Mouse (Mus musculus) hindbrain, embryonic 14.5 days (tissue): ENCODE results near the gene Fuom. TPM values are rescaled to one million over a fixed set of nuclear protein-coding genes. Genes with fewer than 3 reads are reported as not detected.

Source experiments
- ATAC-seq: fragments of 200-750 bp; cut with Nextera tagmentation; 2 replicates; pipeline ENCODE4 v1.8.0; 2017; ENCODE audit warnings: moderate number of reproducible peaks, mild to moderate bottlenecking, moderate TSS enrichment, moderate library complexity; ENCODE audit not compliant: low FRiP score
- DNase-seq: peaks from one replicate; pipeline ENCODE4 v3.0.0-alpha.2; 2015; ENCODE audit warnings: low spot score
- H3K27ac ChIP-seq: fragments of 300-500 bp; sonication (generic); 2 replicates; pipeline ENCODE4 v1.5.1; 2014; ENCODE audit warnings: mild to moderate bottlenecking, moderate library complexity
- H3K27me3 ChIP-seq: fragments of 300-500 bp; sonication (generic); 2 replicates; pipeline ENCODE4 v1.6.1; 2014; ENCODE audit warnings: mild to moderate bottlenecking, low read length, mixed read lengths; ENCODE audit not compliant: control insufficient read depth, insufficient read depth
- H3K36me3 ChIP-seq: fragments of 300-500 bp; sonication (generic); replicated peaks from 2 replicates; pipeline ENCODE4 v1.6.1; 2014; ENCODE audit not compliant: control insufficient read depth, insufficient read depth
- H3K4me1 ChIP-seq: fragments of 300-500 bp; sonication (generic); replicated peaks from 2 replicates; pipeline ENCODE4 v1.6.1; 2014; ENCODE audit warnings: antibody characterized with exemption, low read length, mixed read lengths; ENCODE audit not compliant: control insufficient read depth, insufficient read depth
- H3K4me2 ChIP-seq: fragments of 300-500 bp; sonication (generic); replicated peaks from 2 replicates; pipeline ENCODE4 v1.6.1; 2014; ENCODE audit warnings: mild to moderate bottlenecking, moderate library complexity
- H3K4me3 ChIP-seq: fragments of 300-500 bp; sonication (generic); replicated peaks from 2 replicates; pipeline ENCODE4 v1.5.1; 2014; ENCODE audit warnings: mild to moderate bottlenecking, low read length
- H3K9ac ChIP-seq: fragments of 300-500 bp; sonication (generic); 2 replicates; pipeline ENCODE4 v1.6.1; 2014
- H3K9me3 ChIP-seq: fragments of 300-500 bp; sonication (generic); 2 replicates; pipeline ENCODE4 v1.6.1; 2016; ENCODE audit warnings: low read length; ENCODE audit not compliant: control insufficient read depth
- WGBS: fragments of 180-500 bp; shearing (Covaris S2); extraction: QIAGEN DNeasy Blood & Tissue Kit; methylation state at CpG from one replicate; pipeline ENCODE4 v1.1.7; 2014; 5-methylcytosine and 5-hydroxymethylcytosine counted together
- polyA plus RNA-seq: library from polyadenylated mRNA; unstranded; fragments of >200 nt; fragmentation: Nextera tagmentation; extraction: Ambion mirVana; gene quantifications from 2 replicates; pipeline ENCODE4 v1.2.1, GENCODE M21; 2014

The Fuom gene
- polyA plus RNA-seq, 1 experiment from 2014 or later: 40.0 TPM

DNA sequence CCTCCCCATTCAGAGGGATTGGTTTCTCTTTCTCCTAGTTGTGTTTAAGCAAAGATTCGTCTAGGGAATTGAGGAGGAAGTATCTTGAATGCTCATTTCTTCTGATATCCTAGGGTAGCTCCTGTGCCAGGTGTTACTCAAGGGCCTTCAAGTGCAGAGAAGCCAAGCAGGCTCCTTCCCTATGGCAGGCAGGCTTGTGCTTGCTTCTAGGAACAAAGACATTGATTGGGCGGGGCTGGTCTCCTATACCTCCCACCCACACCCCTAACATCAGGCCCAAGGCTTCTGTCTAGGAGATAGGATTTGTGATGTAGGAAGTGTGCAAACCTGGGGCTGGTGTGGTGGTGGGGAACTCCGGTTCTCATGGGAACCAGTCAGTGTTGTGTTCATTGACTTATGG, 24.7 kb upstream of the Fuom start:
- 92% methylated on average over 3 of the region's 3 CpGs for WGBS
- Histone ChIP-seq H3K4me1 (peaks cover 9% of the 10 kb centered on the region; the same call in 1 of the 2 replicates), H3K4me2 (no peak overlapping the region), H3K36me3 (no peaks in the 10 kb centered on the region), H3K4me3 (no peak overlapping the region), H3K27me3 (no peaks in the 10 kb centered on the region), H3K27ac (no peak overlapping the region), H3K9ac (no peak overlapping the region), H3K9me3 (no peaks in the 10 kb centered on the region)
- DNase-seq: no peak
- no peak for ATAC-seq

DNA sequence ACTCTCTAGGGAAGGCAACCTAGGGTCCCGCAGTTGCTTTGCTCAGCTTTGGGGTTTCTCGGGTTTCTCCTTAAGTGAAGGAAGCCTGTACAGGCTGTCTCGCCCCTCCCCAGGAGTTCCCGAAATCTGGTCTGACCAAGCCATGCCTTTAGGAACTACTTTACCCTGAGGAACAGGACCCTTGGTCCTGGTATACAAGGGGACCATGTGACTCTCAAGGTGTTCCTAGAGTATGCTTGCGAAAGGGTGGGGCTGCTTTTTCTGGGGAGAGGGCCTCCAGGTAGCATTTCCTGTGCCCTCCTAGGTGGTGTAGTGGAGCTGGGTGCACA, 23.7 kb upstream of the Fuom start:
- Histone ChIP-seq H3K27ac (0 out of 2 replicates have a peak overlapping the region, but pooled peaks have one; percentile 29), H3K9me3 (no peaks in the 10 kb centered on the region), H3K27me3 (no peaks in the 10 kb centered on the region), H3K4me1 (peaks cover 9% of the 10 kb centered on the region; the same call in 1 of the 2 replicates), H3K4me3 (peak overlapping the region; percentile 75), H3K4me2 (peak overlapping the region; percentile 90), H3K36me3 (no peaks in the 10 kb centered on the region), H3K9ac (peak overlapping the region; percentile 76)
- DNase-seq (no peak), ATAC-seq (0 out of 2 replicates have a peak, but pooled peaks have one; percentile 15)
- 9% methylated on average over 5 of the region's 5 CpGs for WGBS

GRCm38 (mm10) chr7:140125278-140126021, 23.2 kb upstream of the Fuom start:
- H3K36me3 ChIP-seq: no peaks in the 10 kb centered on the region
- WGBS: 2% methylated on average over 38 of the region's 40 CpGs
- peaks cover 9% of the 10 kb centered on the region; the same call in 1 of the 2 replicates for H3K4me1 ChIP-seq
- no peaks in the 10 kb centered on the region for H3K9me3 ChIP-seq
- DNase-seq (peak; percentile 84), ATAC-seq (peak; percentile 96)
- H3K27me3 ChIP-seq: no peaks in the 10 kb centered on the region
- H3K4me3 ChIP-seq: peak overlapping the region; percentile 75
- H3K9ac ChIP-seq: peak overlapping the region; percentile 76
- H3K4me2 ChIP-seq: peak overlapping the region; percentile 90
- H3K27ac ChIP-seq: peak overlapping the region; percentile 29; the same call in 1 of the 2 replicates

DNA sequence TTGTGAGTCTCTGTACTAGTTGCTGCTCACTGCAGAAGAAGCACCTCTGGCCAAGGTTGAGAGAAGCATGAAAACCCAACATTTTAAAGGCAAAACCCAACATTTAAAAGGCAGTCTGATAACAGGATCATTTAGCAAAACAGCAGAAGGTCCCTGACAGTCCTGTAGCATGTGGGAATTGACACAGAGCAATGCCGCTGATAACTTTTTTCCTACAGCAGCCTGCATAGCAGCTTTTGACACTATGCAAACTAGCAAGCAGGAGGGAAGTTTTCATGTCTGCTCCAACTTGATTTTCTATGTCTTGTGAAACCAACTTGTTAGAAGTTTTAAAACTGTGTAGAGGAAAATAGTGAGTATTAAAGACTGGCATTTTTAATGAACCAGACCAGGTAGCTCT, 22.1 kb upstream of the Fuom start:
- Histone ChIP-seq H3K4me2 (no peak overlapping the region), H3K9me3 (no peaks in the 10 kb centered on the region), H3K27ac (no peak overlapping the region), H3K27me3 (no peaks in the 10 kb centered on the region), H3K9ac (no peak overlapping the region), H3K4me1 (peaks cover 9% of the 10 kb centered on the region; the same call in 1 of the 2 replicates), H3K4me3 (no peak overlapping the region), H3K36me3 (no peaks in the 10 kb centered on the region)
- 95% methylated on average over 1 of the region's 1 CpGs for WGBS
- DNase-seq (no peak), ATAC-seq (no peak)

GRCm38 (mm10) chr7:140122765-140123164, 20.5 kb upstream of the Fuom start:
- Histone ChIP-seq H3K36me3 (no peaks in the 10 kb centered on the region), H3K27me3 (no peaks in the 10 kb centered on the region), H3K9me3 (no peaks in the 10 kb centered on the region), H3K4me2 (no peak overlapping the region), H3K9ac (no peak overlapping the region), H3K4me3 (no peak overlapping the region), H3K4me1 (peaks cover 9% of the 10 kb centered on the region; the same call in 1 of the 2 replicates), H3K27ac (no peak overlapping the region)
- DNase-seq (no peak), ATAC-seq (no peak)
- WGBS: 43% methylated on average over 4 of the region's 4 CpGs

DNA sequence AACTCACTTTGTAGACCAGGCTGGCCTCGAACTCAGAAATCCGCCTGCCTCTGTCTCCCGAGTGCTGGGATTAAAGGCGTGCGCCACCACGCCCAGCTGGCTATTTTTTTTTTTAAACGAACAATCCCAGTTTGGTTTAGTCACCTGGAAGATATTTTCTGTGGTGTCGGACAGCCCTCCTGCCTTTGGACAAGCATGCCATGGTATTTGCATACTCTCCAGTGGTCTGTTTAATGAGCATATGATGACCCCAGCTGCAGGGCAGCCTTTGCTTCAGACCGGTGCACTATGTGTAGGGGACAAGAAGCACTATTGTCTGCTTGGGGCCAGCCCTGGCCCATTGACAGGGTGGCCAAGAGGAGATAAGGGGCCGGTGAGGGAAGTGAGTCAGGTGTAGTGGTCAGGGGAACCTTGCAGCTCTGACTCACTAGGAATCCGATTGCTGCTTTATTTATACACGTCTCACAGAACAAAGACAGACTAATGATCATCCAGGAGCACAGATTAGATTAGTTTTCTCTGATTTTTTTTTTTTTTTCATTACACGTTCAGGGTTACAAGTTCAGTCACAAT, 19.2 kb upstream of the Fuom start:
- Histone ChIP-seq H3K4me2 (no peak overlapping the region), H3K9me3 (no peaks in the 10 kb centered on the region), H3K36me3 (no peaks in the 10 kb centered on the region), H3K4me3 (no peak overlapping the region), H3K9ac (no peak overlapping the region), H3K27ac (no peak overlapping the region), H3K27me3 (no peaks in the 10 kb centered on the region), H3K4me1 (peaks cover 16% of the 10 kb centered on the region)
- ATAC-seq (no peak), DNase-seq (no peak)
- WGBS: 67% methylated on average over 13 of the region's 13 CpGs

DNA sequence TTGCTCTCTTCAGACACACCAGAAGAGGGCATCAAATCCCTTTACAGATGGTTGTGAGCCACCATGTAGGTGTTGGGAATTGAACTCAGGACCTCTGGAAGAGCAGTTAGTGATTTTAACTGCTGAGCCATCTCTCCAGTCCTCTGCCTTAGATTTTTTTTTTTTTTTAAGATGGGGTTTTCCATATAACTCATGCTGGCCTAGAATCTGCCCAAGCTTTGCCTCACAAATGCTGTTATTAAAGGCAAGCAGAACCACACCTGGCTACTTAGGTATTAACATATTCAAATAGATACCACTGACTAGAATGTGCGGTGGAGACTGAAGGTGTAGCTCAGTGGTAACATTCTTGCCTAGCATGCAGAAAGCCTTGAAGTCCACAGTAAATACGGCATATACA, 18.2 kb upstream of the Fuom start:
- DNase-seq (no peak), ATAC-seq (no peak)
- Histone ChIP-seq H3K36me3 (no peaks in the 10 kb centered on the region), H3K27me3 (no peaks in the 10 kb centered on the region), H3K4me3 (no peak overlapping the region), H3K9ac (no peak overlapping the region), H3K27ac (no peak overlapping the region), H3K4me1 (peaks cover 12% of the 10 kb centered on the region; the same call in 1 of the 2 replicates), H3K4me2 (no peak overlapping the region), H3K9me3 (no peaks in the 10 kb centered on the region)
- WGBS: 81% methylated on average over 2 of the region's 2 CpGs

DNA sequence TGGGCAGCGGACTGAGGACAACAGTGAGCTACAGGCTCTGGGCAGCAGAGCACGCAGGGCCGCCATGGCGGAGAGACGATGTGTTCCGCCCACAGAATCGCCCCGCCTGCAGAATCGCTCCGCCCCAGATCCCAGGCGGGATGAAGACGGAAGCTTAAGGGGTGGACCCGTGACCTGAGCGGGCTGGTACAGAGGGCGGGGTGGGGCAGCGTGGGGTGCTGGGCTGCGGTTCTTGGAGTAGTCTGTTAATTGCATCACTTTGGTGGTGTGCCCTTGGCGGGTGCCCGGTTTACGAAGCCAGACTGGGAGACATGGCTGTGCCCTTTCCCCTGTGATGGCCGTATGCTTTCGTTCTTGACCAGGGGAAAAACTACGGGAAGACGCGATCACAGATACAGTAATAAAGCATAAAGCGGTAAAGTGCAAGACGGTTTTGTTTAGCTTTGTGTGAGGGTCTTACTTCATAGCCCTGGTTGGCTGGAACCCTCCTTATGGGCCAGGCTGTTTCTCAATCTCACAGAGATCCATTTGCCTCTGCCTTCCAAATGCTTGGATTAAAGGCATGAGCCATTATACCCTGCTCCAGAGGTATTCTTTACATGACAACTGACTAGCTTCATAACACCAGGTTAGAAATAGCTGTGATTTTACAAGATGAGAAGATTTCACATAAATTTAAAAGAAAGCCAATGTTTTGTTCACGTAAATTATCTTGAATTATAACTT, 14.3 kb upstream of the Fuom start, which contains the start of gene Echs1:
Gene Echs1 (minus strand): TSS at position 148 of the 726 bp plus-strand sequence.
- DNase-seq (peak; percentile 81), ATAC-seq (peak; percentile 93)
- Histone ChIP-seq H3K4me3 (peak within 1 kb of the TSS; percentile 78), H3K27ac (peak within 1 kb of the TSS; percentile 87), H3K4me1 (peaks cover 10% of the 10 kb centered on the region; the same call in 1 of the 2 replicates), H3K9me3 (no peaks in the 10 kb centered on the region), H3K9ac (peak within 1 kb of the TSS; percentile 83), H3K36me3 (peaks cover 15% of the 10 kb centered on the region), H3K27me3 (no peaks in the 10 kb centered on the region), H3K4me2 (peak within 1 kb of the TSS; percentile 87)
- whole genome bisulfite sequencing: 4% methylated on average over 28 of the region's 28 CpGs
